ENCODE assay signal across 10 mouse cellular contexts in the genomic region with DNA sequence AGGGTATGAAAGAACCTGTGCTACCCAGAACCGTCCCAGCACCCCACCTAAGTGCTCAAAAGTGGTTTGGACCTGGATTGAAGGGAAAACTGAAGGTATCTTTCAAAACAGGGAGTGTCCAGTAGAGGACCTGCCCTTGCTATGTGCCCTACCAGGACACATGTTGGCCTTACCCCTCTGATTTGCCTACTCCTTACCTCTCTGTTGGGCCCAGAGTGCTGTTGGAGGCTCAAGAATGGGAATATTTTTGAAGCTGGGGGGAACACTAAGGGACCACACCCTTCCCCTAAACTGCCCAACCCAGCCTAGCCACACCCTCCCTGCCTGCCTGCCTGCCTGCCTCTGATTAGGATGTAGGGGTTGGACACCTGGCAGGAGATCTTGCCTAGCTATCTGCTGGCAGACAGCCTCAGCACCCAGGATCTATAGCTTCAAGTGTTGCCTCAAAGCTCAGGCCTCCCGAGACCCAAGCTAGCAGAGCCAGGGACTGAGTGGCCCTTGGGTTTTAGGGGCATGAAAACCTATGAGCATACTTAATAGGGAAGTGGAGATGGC. TPM values are rescaled to one million over a fixed set of nuclear protein-coding genes. Genes with fewer than 3 reads are reported as not detected.
A peak's percentile ranks its signal among the peaks of the same experiment; 100 is the strongest.
DNase-seq lines count a peak whose midpoint lies in the region; ATAC-seq lines count a peak whose summit lies in the region.
"Had no signal": no experiment of that assay in that cellular context is flagged by ENCODE, and none has a peak within 500 bp of the region (broad histone marks: within the 10 kb centered on the region; RNA-seq: fewer than 3 reads in every experiment).

No protein-coding gene starts in this region.

- H3K9me3 ChIP-seq in heart, embryonic 12.5 days (replicated peaks) = no peaks in the 10 kb centered on the region
- no peaks in the 10 kb centered on the region for H3K9me3 ChIP-seq in hindbrain, embryonic 12.5 days (replicated peaks)

- peak overlapping the region; percentile 74 for H3K27ac ChIP-seq in heart, embryonic 12.5 days (ENCODE audit: poor library complexity, severe bottlenecking)
- H3K27ac ChIP-seq in hindbrain, embryonic 12.5 days = no peak overlapping the region

- H3K27me3 ChIP-seq in heart, embryonic 12.5 days (replicated peaks) = peaks cover 4% of the 10 kb centered on the region; the same call in 1 of the 2 replicates
- no peaks in the 10 kb centered on the region; the same call in 1 of the 2 replicates for H3K27me3 ChIP-seq in hindbrain, embryonic 12.5 days

- 0 out of 2 replicates have a peak overlapping the region, but pooled peaks have one; percentile 98 for H3K9ac ChIP-seq in heart, embryonic 12.5 days
- H3K9ac ChIP-seq in hindbrain, embryonic 12.5 days = no peak overlapping the region

- peak; percentile 87 for ATAC-seq in heart, embryonic 12.5 days (ENCODE audit: insufficient number of reproducible peaks, low FRiP score)
- no peak for ATAC-seq in hindbrain, embryonic 12.5 days (ENCODE audit: low FRiP score)
- peak; percentile 88 for ATAC-seq in megakaryocyte-erythroid progenitor cell, adult 5-6 weeks (replicated peaks; ENCODE audit: low FRiP score, low TSS enrichment, poor library complexity, severe bottlenecking)

- peak overlapping the region; percentile 92 for H3K4me3 ChIP-seq in heart, embryonic 12.5 days
- H3K4me3 ChIP-seq in hindbrain, embryonic 12.5 days = 0 out of 2 replicates have a peak overlapping the region, but pooled peaks have one; percentile 82

- peak overlapping the region; percentile 66 for H3K4me2 ChIP-seq in heart, embryonic 12.5 days
- no peak overlapping the region for H3K4me2 ChIP-seq in hindbrain, embryonic 12.5 days (replicated peaks)

- WGBS in heart, embryonic 12.5 days = 73% methylated on average over 2 of the region's 2 CpGs
- WGBS in hindbrain, embryonic 12.5 days = 86% methylated on average over 2 of the region's 2 CpGs

- peaks cover 15% of the 10 kb centered on the region for H3K4me1 ChIP-seq in heart, embryonic 12.5 days (replicated peaks)
- peaks cover 12% of the 10 kb centered on the region for H3K4me1 ChIP-seq in hindbrain, embryonic 12.5 days

- no peak for DNase-seq in heart, adult 9 months (ENCODE audit: low spot score in 2 of 2)
- peak; percentile 91 for DNase-seq in MEL-GATA-1-ER (ENCODE audit: extremely low read depth, low read depth)
- DNase-seq in right cerebral cortex, adult 2 months (ENCODE audit: low spot score in 2 of 2) = no peak
- no peak for DNase-seq in retina, postnatal 1 day
- DNase-seq in kidney, postnatal 36 days = no peak
- DNase-seq: lung, postnatal 10 days had no signal

- peaks cover 7% of the 10 kb centered on the region for H3K36me3 ChIP-seq in heart, embryonic 12.5 days
- H3K36me3 ChIP-seq in hindbrain, embryonic 12.5 days = peaks cover 5% of the 10 kb centered on the region; the same call in 1 of the 2 replicates

RNA-seq across cellular contexts. Expression of a gene that starts 2.1 kb away (rescaled TPM):
- 69.8 and 72.1 TPM in 2 replicates for polyA plus RNA-seq in heart, embryonic 12.5 days (2016; fragmentation: Nextera tagmentation; extraction: Ambion mirVana)
- polyA plus RNA-seq in hindbrain, embryonic 12.5 days (2016; fragmentation: Nextera tagmentation; extraction: Ambion mirVana) = 53.6 and 57.5 TPM in 2 replicates
- 211 and 231 TPM in 2 replicates for total RNA-seq in megakaryocyte-erythroid progenitor cell, adult 5-6 weeks (2014; fragmentation: Nextera tagmentation)
- 102 and 156 TPM in 2 replicates for total RNA-seq in megakaryocyte-erythroid progenitor cell, adult 5-6 weeks (2017)

RNA-seq across cellular contexts. Expression of a gene that starts 2.1 kb away (rescaled TPM):
- polyA plus RNA-seq in heart, embryonic 12.5 days (2016; fragmentation: Nextera tagmentation; extraction: Ambion mirVana) = 0.36 and 1.2 TPM in 2 replicates
- polyA plus RNA-seq in hindbrain, embryonic 12.5 days (2016; fragmentation: Nextera tagmentation; extraction: Ambion mirVana) = 0.27 TPM in 1 of 2 replicates, not detected in the other
- not detected in 2 replicates for total RNA-seq in megakaryocyte-erythroid progenitor cell, adult 5-6 weeks (2014; fragmentation: Nextera tagmentation)
- total RNA-seq in megakaryocyte-erythroid progenitor cell, adult 5-6 weeks (2017) = not detected in 2 replicates
- polyA plus RNA-seq: heart, postnatal 0 days had no signal

RNA-seq across cellular contexts. Expression of a gene that starts 9.7 kb away (rescaled TPM):
- polyA plus RNA-seq in heart, embryonic 12.5 days (2016; fragmentation: Nextera tagmentation; extraction: Ambion mirVana) = 0.08 and 0.17 TPM in 2 replicates
- 0.17 and 0.18 TPM in 2 replicates for polyA plus RNA-seq in hindbrain, embryonic 12.5 days (2016; fragmentation: Nextera tagmentation; extraction: Ambion mirVana)
- total RNA-seq in megakaryocyte-erythroid progenitor cell, adult 5-6 weeks (2014; fragmentation: Nextera tagmentation) = not detected in 2 replicates
- total RNA-seq in megakaryocyte-erythroid progenitor cell, adult 5-6 weeks (2017) = 0.05 TPM in 1 of 2 replicates, not detected in the other
- polyA plus RNA-seq: heart, postnatal 0 days had no signal

RNA-seq across cellular contexts. Expression of a gene that starts 23.1 kb away (rescaled TPM):
- 17.1 and 18.1 TPM in 2 replicates for polyA plus RNA-seq in heart, embryonic 12.5 days (2016; fragmentation: Nextera tagmentation; extraction: Ambion mirVana)
- polyA plus RNA-seq in hindbrain, embryonic 12.5 days (2016; fragmentation: Nextera tagmentation; extraction: Ambion mirVana) = 42.1 and 43.6 TPM in 2 replicates
- 2.4 and 8.9 TPM in 2 replicates for total RNA-seq in megakaryocyte-erythroid progenitor cell, adult 5-6 weeks (2014; fragmentation: Nextera tagmentation)
- 7.9 and 30.2 TPM in 2 replicates for total RNA-seq in megakaryocyte-erythroid progenitor cell, adult 5-6 weeks (2017)

RNA-seq across cellular contexts. Expression of a gene that starts 42.9 kb away (rescaled TPM):
- 16.9 and 18.0 TPM in 2 replicates for polyA plus RNA-seq in heart, embryonic 12.5 days (2016; fragmentation: Nextera tagmentation; extraction: Ambion mirVana)
- 32.5 and 32.6 TPM in 2 replicates for polyA plus RNA-seq in hindbrain, embryonic 12.5 days (2016; fragmentation: Nextera tagmentation; extraction: Ambion mirVana)
- 14.8 and 18.4 TPM in 2 replicates for total RNA-seq in megakaryocyte-erythroid progenitor cell, adult 5-6 weeks (2014; fragmentation: Nextera tagmentation)
- 1.7 and 3.5 TPM in 2 replicates for total RNA-seq in megakaryocyte-erythroid progenitor cell, adult 5-6 weeks (2017)
